Mouse (Mus musculus) stomach, postnatal 0 days (tissue): ENCODE data around the gene Gm49336. TPM values are rescaled to one million over a fixed set of nuclear protein-coding genes. Genes with fewer than 3 reads are reported as not detected.
A peak's percentile ranks its signal among the peaks of the same experiment; 100 is the strongest.

Experiments
- ATAC-seq: fragments of 200-750 bp; cut with Nextera tagmentation; 2 replicates; pipeline ENCODE4 v1.8.0; 2017; ENCODE audit not compliant: low FRiP score, low TSS enrichment
- DNase-seq: peaks from one replicate; pipeline ENCODE4 v3.0.0-alpha.2; 2016; ENCODE audit warnings: low spot score
- H3K27ac ChIP-seq: fragments of 300-500 bp; sonication (generic); replicated peaks from 2 replicates; pipeline ENCODE4 v1.5.1; 2014; ENCODE audit warnings: mild to moderate bottlenecking, control low read depth
- H3K27me3 ChIP-seq: fragments of 300-500 bp; sonication (generic); 2 replicates; pipeline ENCODE4 v1.6.1; 2014; ENCODE audit warnings: low read length; ENCODE audit not compliant: control insufficient read depth, insufficient read depth
- H3K36me3 ChIP-seq: fragments of 300-500 bp; sonication (generic); 2 replicates; pipeline ENCODE4 v1.6.1; 2014; ENCODE audit warnings: low read length, mixed read lengths; ENCODE audit not compliant: control insufficient read depth, insufficient read depth
- H3K4me1 ChIP-seq: fragments of 300-500 bp; sonication (generic); replicated peaks from 2 replicates; pipeline ENCODE4 v1.6.1; 2014; ENCODE audit warnings: antibody characterized with exemption; ENCODE audit not compliant: control insufficient read depth, insufficient read depth
- H3K4me2 ChIP-seq: fragments of 300-500 bp; sonication (generic); replicated peaks from 2 replicates; pipeline ENCODE4 v1.6.1; 2014; ENCODE audit warnings: low read depth, mild to moderate bottlenecking, control low read depth, moderate library complexity
- H3K4me3 ChIP-seq: fragments of 300-500 bp; sonication (generic); 2 replicates; pipeline ENCODE4 v1.5.1; 2014; ENCODE audit warnings: low read depth, low read length, control low read depth
- H3K9ac ChIP-seq: fragments of 300-500 bp; sonication (generic); 2 replicates; pipeline ENCODE4 v1.6.1; 2014; ENCODE audit warnings: mild to moderate bottlenecking, low read length, control low read depth, mixed read lengths
- H3K9me3 ChIP-seq: fragments of 300-500 bp; sonication (generic); 2 replicates; pipeline ENCODE4 v1.6.1; 2016; ENCODE audit warnings: low read length; ENCODE audit not compliant: control insufficient read depth
- CTCF ChIP-seq: IDR thresholded peaks from 2 replicates; pipeline ENCODE4 v1.5.1; 2016; ENCODE audit warnings: antibody characterized with exemption, low read depth, mild to moderate bottlenecking, moderate library complexity
- EP300 ChIP-seq: optimal IDR thresholded peaks from 2 replicates; pipeline ENCODE3; 2016; ENCODE audit warnings: antibody characterized with exemption
- WGBS: fragments of 180-500 bp; shearing (Covaris S2); extraction: QIAGEN DNeasy Blood & Tissue Kit; methylation state at CpG from one replicate; pipeline ENCODE4 v1.1.7; 2014; 5-methylcytosine and 5-hydroxymethylcytosine counted together
- polyA plus RNA-seq: library from polyadenylated mRNA; unstranded; fragments of >200 nt; fragmentation: Nextera tagmentation; extraction: Ambion mirVana; gene quantifications from 2 replicates; pipeline ENCODE4 v1.2.1, GENCODE M21; 2015

The Gm49336 gene
- polyA plus RNA-seq, 1 experiment from 2014 or later: 25.8 TPM

- Histone ChIP-seq H3K4me3 (peak overlapping the region; percentile 93), H3K4me1 (no peaks in the 10 kb centered on the region), H3K36me3 (no peaks in the 10 kb centered on the region), H3K9me3 (no peaks in the 10 kb centered on the region), H3K27ac (peak overlapping the region; percentile 93), H3K9ac (peak overlapping the region; percentile 81), H3K4me2 (peak overlapping the region; percentile 95), H3K27me3 (no peaks in the 10 kb centered on the region)
- TF ChIP-seq CTCF (peak; percentile 38), EP300 (no peak)
- ATAC-seq (no peak), DNase-seq (no peak)
- 18% methylated on average over 15 of the region's 15 CpGs for WGBS
Measured at GRCm38 (mm10) chr14:60252004-60253000, 995 bp upstream of the Gm49336 start.

DNA sequence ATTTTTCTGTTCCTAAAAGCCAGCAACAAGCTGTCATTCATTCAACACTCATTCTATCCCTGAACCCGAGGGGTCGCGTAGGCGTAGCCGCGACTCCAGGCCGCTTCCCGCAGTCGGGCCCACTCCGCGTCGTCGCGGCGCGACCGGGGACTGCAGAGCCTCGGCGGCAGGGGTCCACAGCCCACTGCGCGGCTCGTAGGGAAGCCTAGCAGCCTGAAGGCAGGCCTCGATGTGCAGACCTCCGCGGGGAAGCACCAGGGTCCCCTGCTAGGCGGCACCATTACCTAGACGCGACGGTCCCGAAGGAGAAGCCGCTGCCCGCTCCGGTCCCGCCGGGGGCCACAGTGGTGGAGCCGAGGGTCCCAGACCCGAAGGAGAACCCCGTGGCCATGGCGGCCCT, 428 bp downstream of the Gm49336 start:
- H3K27me3 ChIP-seq: no peaks in the 10 kb centered on the region
- H3K4me1 ChIP-seq: no peaks in the 10 kb centered on the region
- no peaks in the 10 kb centered on the region for H3K36me3 ChIP-seq
- under 1% methylated on average over 39 of the region's 39 CpGs for WGBS
- TF ChIP-seq EP300: no peak
- H3K9ac ChIP-seq: peak overlapping the region; percentile 96
- no peaks in the 10 kb centered on the region for H3K9me3 ChIP-seq
- DNase-seq (no peak), ATAC-seq (peak; percentile 49)
- H3K4me2 ChIP-seq: peak overlapping the region; percentile 82
- peak overlapping the region; percentile 93 for H3K4me3 ChIP-seq
- H3K27ac ChIP-seq: peak overlapping the region; percentile 94

DNA sequence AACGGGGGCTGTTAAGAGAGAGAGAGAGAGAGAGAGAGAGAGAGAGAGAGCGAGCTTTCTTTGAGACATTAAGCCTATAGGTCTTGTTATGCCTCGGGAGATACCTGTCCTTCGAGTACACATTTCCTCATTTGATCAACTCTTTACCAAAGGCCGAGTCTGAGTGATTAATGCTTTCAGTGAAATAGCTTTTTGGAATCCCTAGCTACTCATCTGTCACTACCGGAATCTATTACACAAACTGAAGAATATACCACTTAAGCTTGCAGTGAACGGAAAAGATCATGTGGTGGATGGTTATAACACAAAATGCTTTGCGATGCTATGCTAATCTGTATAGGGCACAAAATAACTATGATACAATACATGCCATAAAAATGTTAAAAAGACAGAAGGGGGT, 941 bp downstream of the Gm49336 start:
- DNase-seq: no peak

DNA sequence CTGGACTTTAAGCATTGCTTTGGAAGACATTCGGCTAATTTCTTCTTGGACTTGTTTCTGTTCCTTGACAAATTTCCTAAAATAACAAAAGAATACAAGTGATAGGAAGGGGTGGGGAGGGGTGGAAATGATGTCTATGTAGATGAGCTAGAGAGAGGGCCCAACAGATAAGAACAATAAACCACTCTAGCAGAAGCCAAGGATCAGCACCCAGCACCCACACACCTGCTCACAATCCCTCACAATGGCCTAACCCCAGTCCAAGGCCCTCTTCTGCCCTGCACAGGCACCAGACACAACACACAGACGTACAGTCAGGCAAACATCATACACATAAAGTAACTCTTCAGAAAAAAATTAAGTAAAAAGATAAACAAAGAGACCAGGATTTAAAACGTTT, 12.8 kb downstream of the Gm49336 start:
- Histone ChIP-seq H3K9me3 (no peaks in the 10 kb centered on the region), H3K4me1 (no peaks in the 10 kb centered on the region), H3K27me3 (no peaks in the 10 kb centered on the region), H3K9ac (no peak overlapping the region), H3K27ac (no peak overlapping the region), H3K36me3 (peaks cover 9% of the 10 kb centered on the region), H3K4me2 (no peak overlapping the region), H3K4me3 (no peak overlapping the region)
- TF ChIP-seq CTCF (no peak), EP300 (no peak)
- no peak for DNase-seq
- 78% methylated on average over 3 of the region's 3 CpGs for WGBS
- ATAC-seq: no peak

More for the DNA sequence above, 941 bp downstream of the Gm49336 start:
- H3K9me3 ChIP-seq: no peaks in the 10 kb centered on the region
- no peak for ATAC-seq
- WGBS: 8% methylated on average over 8 of the region's 8 CpGs
- H3K27ac ChIP-seq: no peak overlapping the region; the same call in 1 of the 2 replicates
- peak overlapping the region; percentile 96 for H3K9ac ChIP-seq
- TF ChIP-seq EP300 (no peak), CTCF (no peak)
- no peaks in the 10 kb centered on the region for H3K27me3 ChIP-seq
- H3K4me1 ChIP-seq: no peaks in the 10 kb centered on the region
- H3K4me2 ChIP-seq: peak overlapping the region; percentile 82
- H3K36me3 ChIP-seq: no peaks in the 10 kb centered on the region
- H3K4me3 ChIP-seq: peak overlapping the region; percentile 93

- H3K4me3 ChIP-seq: no peak overlapping the region
- DNase-seq (no peak), ATAC-seq (no peak)
- no peaks in the 10 kb centered on the region for H3K4me1 ChIP-seq
- H3K9ac ChIP-seq: no peak overlapping the region
- no peaks in the 10 kb centered on the region for H3K27me3 ChIP-seq
- H3K9me3 ChIP-seq: no peaks in the 10 kb centered on the region
- H3K36me3 ChIP-seq: peaks cover 3% of the 10 kb centered on the region; the same call in 1 of the 2 replicates
- H3K27ac ChIP-seq: no peak overlapping the region
- no peak overlapping the region for H3K4me2 ChIP-seq
- TF ChIP-seq EP300 (no peak), CTCF (no peak)
- 88% methylated on average over 10 of the region's 10 CpGs for WGBS
Measured at GRCm38 (mm10) chr14:60219886-60220285, 31.4 kb downstream of the Gm49336 start.

- H3K4me1 ChIP-seq: no peaks in the 10 kb centered on the region
- no peak overlapping the region for H3K4me2 ChIP-seq
- H3K36me3 ChIP-seq: peaks cover 3% of the 10 kb centered on the region; the same call in 1 of the 2 replicates
- no peaks in the 10 kb centered on the region for H3K9me3 ChIP-seq
- no peak for TF ChIP-seq EP300
- TF ChIP-seq CTCF: no peak
- H3K9ac ChIP-seq: no peak overlapping the region
- H3K4me3 ChIP-seq: no peak overlapping the region
- ATAC-seq: peak; percentile 18; the same call in 1 of the 2 replicates
- WGBS: 91% methylated on average over 4 of the region's 4 CpGs
- no peak overlapping the region for H3K27ac ChIP-seq
- H3K27me3 ChIP-seq: no peaks in the 10 kb centered on the region
- DNase-seq: peak; percentile 36
Measured at GRCm38 (mm10) chr14:60217616-60218015, 33.7 kb downstream of the Gm49336 start.
